Mouse (Mus musculus) G1E (cell line): ENCODE measurements around the gene Tfap2d.

Experiments used
- CTCF ChIP-seq: IDR thresholded peaks from 2 replicates; pipeline ENCODE4 v1.5.1; 2012; ENCODE audit warnings: low read depth, low read length, inconsistent platforms, mixed read lengths
- GATA1 ChIP-seq: IDR thresholded peaks from 2 replicates; pipeline ENCODE4 v1.6.1; 2012; ENCODE audit warnings: borderline replicate concordance, low read length, inconsistent platforms, mixed read lengths

GRCm38 (mm10) chr1:19212691-19213090, 109.9 kb downstream of the Tfap2d start:
- TF ChIP-seq CTCF (no peak), GATA1 (no peak)
